Mouse (Mus musculus) cerebellum, adult 18-20 months (tissue): Measurements from ENCODE around the gene Slc45a3.

ENCODE experiments used
- DNase-seq, 2 experiments: peaks; one replicate each; pipeline ENCODE4 v3.0.0; 2021

Slc45a3 gene

DNA sequence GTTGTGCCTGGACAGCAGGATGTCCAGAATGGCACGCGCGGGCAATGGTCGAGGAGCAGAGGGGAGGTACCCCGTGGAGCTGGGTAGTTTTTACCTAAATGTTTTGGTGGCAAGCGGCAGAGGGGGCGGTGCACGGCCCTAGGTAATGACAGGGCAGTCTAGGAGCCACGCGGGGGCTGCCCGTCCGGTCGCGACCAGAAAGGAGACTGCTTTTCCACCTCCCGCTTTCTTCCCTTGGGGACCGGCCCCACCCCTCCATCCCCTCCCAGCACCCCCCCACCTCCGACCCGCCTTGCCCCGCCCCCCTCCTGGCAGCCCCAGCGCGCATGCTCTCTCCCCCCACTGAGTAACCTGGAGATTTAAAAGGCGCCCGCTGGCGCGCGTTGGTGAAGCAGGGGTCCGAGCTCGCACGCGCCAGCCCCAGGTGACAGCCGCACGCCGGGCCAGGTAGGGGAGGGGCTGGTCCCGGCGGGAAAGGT lies at the start of gene Slc45a3:
Gene Slc45a3 (plus strand): TSS at position 362 of the 479 bp plus-strand sequence.
- no peak for DNase-seq

DNA sequence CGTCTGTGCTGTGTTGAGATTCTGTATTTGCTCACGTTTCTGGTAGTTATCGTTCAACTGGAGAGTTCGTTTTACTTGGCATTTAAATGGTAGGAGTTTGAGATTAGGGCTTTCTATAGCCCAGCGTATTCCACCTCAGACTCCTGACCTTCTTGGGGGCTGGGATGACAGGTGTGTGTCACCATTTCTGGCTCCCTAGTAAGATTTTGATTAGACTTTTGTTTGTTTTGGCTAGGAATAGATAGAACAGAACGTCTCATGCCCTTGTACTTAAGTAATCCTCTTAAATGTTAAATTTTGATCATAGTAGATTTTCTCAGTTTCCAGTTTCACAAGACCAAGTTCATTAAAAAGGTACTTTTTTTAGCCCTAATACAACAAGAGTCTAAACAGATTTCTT lies 45.1 kb upstream of the Slc45a3 start:
- no peak for DNase-seq

DNA sequence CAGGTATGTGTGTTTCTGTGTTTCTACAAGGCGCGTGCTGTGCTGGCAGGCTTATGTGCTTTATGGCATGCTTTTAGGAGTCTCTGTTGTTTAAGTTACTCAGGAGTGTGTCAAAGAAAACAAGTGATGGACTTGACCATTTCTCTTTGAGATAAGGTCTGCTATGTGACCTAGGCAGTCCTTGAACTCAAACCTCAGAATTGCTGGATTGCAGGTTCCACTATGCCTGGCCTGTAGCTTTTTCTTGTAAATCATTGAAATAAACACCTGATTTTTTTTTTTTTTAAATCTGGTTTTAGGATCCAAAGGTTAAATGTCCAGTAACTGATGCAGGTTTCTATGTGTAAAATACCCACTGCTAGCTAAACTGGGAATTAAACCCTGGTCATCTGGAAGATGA lies 43.7 kb upstream of the Slc45a3 start:
- DNase-seq = no peak

DNA sequence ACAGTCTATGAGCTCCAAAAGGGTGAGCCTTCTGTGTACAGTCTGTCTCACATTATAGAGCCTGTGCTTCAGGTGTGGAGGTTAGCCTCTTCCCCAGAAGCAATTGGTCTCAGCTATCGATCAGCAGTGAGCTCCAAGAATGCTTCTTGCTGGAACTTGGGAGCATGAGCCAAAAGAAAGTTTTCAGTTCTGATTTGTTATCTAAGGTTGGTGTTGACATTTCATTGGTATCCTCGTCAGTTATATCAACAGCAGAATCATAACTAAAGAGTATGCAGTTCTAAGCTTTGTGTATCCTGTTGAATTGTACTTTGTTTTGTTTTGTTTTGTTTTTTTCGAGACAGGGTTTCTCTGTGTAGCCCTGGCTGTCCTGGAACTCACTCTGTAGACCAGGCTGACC lies 40.7 kb upstream of the Slc45a3 start:
- DNase-seq = no peak

DNA sequence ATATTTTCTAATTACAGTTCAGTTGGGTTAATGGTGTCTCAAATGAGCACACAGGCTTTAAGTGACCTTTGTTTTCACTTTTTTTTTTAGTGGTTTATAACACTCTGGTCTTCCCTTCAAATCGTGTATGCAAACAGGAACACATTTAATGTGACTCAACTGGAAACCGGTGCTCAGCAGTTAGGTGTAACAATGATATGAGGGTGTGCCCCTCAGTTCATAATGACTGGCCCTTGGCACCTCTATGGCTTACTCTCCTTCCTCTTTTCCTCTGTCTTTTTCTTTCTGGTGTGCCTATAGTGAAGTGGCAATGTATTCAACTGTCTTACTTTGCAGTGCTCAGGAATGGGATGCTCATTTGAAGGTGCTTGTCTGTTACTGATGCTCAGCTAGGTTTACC lies 29.3 kb upstream of the Slc45a3 start:
- no peak for DNase-seq

DNA sequence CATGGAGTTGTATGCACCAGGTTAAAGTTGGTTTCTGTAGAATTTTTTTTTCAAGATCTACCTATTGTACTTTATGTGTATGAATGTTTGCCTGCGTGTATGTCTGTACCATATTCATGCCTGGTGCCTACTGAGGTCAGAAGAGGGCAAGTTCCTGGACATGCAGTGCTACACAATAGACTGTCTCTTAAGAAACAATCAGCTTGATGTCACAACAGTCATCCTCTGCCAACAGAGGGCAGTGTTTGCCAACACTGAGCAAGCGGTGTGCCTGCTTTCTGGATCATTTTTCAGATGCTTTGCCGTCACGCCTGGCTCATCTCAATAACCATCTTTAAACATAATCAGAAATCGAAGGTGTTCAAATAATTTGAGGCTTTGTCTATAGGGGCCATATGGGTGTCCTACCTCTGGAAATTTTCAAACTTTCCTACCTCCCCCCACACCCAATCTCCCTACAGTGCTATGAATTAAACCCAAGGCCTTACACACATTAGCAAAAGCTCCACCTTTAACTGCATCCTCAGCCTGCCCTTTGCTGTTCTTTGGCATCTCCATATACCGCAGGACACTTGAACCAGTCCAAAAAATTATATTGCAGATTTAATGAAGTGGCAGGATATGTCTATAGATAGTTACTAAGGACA lies 25.0 kb upstream of the Slc45a3 start:
- DNase-seq = peak; percentile 66 to 69

DNA sequence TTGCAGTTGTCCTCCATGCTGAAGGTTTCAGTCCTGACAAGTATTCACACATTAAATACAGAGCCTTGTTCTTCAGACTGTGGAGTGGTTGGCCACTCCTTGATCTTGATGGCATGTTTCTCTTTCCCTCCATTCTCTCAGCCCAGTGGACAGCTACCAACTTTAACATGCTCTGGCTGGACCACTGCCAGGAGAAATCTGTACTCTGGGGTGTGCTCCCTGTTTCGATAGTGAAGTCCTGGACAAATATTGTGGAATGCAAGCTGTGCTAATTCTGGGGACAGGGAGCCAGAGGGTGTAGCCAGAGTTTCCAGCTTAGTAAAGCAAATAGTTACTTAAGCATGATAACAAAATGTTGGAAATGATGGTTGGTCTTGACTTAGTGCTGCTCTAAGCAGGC lies 24.0 kb upstream of the Slc45a3 start:
- no peak for DNase-seq

DNA sequence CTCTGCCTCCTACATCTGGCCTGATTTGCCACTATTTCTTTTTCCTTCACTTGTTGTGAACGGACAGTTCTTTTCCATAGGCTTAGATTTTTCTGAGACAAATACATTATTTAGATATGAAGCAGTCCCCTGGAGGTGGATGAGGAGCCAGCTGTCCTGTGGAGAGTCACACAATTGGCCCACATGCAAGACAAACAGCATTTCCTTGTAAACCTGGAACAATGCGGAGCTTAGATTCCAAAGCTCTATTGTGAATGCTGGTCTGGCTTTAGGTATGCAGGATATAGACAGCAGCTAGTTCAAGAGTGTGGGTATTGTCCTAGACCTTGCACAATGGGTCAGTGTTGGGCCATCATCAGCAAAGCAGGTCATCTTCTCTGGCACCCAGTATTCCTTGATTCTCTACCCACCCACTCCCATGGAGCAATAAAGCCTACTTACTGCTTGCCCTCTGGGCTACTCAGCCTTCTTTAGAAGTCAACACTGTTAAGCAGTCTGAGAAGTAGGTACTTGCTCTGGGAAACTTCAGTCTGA lies 22.0 kb upstream of the Slc45a3 start:
- DNase-seq = no peak

DNA sequence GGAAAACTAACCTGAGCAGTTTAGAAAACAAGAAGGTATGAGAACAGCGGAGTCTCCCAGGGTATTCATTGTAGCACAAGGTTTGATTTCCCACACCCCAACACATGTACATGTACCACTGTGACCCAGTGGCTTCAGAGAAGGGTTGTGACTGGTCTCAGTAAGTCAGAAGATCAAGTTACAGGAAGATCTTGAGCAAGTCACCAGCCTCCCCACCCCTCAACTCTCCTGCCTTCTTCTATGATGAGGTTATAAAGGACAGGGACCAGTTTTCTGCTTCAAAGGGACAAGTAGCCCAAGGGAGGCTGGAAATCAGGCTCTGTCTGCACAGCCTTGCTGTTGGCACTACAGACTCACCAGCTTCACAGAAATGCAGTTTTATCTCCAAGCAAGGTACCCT lies 21.3 kb upstream of the Slc45a3 start:
- no peak for DNase-seq

DNA sequence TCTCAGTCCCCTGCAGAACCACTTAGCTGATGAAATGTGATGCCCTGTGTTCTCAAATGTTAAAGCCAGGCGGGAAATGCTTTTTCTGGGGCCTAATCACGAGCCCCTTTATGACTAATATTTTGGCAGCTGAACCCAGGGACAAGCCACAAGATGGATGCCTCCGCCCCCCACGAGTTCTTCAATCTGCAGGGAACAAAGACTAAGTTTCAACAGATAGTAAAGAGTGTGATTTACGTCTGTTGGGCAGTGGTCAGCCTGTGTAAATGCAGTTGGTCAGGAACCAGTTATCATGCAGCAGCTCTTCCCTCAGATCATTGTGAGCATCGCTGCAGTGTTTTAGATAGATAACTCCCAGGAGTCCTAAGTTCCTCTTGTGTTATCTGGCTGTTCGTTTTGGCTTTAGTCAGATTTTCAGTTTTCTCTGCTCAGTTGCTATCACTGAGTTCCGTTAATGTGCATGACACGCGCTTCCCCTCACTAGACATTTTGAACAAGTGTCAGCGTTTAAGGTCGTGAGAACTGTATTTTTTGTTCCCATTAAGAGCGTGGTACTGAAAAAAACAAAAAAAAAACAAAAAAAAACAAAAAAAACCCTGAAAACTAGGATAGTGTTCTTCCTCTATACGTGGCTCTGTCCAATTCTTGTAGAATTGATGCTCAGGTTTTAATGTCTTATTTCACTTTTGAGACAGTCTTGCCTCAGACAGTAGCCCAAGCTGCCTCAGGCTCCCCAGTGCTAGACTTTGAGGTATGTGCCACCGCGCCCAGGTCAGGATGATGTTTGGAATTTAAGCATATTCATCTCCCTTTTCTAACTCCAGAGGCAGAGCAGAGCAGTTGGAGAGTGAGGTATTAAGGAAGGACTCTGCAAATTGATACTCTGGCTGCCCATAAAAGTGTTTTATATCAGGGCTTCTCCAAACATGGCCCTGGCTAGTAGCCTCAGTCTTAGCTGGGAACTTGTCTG lies 19.9 kb upstream of the Slc45a3 start:
- no peak for DNase-seq

DNA sequence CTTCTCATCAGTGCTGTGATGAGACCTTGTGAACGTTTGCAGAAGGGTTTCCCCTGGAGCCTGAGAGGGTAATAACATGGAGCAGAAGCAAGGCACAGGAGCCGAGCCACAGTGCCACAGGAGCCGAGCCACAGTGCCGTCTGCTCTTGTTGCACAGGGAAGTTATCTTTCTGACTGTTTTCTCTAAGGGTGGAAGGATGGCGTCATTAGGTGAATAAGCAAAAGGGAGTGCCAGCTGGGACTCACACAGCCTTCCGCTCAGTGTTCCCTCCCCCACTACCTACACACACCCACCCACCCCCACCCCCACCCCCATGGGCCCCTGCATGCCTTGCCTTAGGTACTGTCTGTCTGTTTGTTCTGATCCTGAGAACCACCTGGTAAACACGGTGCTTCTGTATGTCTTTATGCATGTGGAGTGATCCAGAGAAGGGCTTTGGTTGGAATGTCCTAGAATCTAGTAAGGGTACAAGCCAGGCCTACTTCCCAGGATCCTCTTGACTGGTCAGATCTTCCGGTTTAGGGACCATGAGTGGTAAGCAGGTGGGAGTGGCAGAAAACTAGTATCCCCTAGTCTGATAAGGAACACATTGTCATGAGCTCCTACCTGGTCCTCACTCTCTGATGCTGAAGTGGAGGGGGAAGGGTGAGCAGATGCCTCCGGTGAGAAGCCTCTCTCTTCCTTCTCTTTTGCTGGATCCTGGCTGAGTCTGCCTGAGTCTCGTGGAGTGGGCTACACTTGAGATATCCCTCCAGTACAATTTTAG lies 16.9 kb upstream of the Slc45a3 start:
- DNase-seq = no peak

DNA sequence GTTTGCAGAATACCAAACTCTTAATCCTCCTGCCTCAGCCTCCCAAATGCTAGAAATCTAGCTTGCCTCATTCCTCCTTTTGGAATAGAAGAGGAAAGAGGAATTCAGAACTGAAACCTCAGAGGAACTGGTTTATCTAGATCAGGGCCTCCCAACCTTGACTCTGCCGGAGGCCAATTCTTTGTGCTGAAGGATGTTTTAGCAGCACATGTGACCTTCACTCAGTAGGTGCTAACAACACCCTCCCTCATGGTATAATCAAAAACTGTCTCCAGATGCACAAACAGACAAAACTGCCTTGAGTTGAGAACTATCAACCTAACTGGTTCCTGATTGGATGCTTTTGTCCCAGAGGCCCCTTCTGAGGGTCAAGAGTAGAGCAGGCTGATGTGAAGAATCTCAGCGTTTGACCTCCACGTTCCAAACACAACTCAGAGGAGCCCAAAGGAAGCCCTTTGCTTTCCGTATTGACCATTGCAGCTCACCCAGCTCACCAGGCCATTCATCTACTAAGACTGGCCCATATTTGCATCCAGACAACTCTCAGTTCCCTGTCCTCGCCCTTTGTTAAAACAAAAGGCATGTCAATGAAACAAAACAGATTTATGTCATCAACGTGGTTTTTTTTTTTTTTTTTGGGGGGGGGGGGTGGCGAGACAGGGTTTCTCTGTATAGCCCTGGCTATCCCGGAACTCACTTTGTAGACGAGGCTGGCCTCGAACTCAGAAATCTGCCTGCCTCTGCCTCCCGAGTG lies 16.1 kb upstream of the Slc45a3 start:
- no peak for DNase-seq

DNA sequence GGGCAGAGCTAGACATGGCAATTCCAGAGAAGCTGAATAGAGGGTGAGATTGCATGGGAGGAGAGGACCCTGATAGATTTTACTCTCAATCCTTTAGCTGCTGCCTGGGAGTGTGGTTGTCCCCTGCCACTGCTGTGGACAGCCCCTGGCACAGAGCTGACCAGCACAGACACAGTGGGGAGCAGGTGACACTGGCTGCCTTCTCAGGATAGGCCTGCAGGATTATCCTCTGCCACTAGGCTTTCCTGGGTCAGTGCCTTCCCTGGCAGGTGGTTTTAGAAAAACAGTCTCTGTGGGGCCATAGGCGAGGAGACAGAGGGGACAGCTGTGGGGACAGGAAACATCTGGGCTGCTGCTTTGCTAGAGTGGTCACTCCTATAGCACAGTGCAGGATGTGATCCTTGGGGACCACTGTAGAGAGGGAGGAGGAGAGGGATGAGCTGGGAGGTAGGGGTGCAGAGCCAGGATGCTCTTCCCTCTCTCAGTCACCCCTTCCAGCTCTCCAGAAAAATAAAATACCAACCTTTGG lies 14.7 kb upstream of the Slc45a3 start:
- DNase-seq = no peak

DNA sequence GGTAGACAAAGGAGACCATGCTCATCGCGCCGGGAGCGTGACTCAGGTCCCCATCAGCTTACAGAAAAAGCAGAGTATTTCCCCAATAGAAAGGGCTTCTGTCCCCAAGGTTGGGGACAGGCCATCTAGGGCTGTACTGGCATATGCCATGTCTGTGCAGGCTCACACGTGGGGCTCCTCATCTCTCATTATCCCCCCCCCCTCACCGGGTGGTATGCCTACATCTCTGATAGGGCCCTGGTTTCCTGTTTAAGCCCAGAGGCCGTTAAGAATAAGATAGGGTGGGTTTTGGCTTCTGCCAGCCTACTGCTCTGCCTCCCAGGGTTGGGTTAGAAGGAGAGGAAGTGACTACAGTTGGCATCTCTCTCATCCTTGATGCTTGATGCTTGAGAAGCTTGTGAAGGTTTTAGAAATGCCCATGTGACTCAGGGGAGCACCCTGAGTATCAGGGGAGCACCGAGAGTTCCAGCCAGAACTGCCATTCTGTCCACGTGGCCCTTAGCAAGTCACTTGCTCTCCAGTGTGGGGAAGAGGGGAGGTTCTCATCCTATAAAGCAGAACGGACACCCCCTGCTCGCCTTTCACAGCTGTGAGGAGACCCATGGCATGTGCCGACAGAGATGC lies 8.4 kb upstream of the Slc45a3 start:
- no peak for DNase-seq

DNA sequence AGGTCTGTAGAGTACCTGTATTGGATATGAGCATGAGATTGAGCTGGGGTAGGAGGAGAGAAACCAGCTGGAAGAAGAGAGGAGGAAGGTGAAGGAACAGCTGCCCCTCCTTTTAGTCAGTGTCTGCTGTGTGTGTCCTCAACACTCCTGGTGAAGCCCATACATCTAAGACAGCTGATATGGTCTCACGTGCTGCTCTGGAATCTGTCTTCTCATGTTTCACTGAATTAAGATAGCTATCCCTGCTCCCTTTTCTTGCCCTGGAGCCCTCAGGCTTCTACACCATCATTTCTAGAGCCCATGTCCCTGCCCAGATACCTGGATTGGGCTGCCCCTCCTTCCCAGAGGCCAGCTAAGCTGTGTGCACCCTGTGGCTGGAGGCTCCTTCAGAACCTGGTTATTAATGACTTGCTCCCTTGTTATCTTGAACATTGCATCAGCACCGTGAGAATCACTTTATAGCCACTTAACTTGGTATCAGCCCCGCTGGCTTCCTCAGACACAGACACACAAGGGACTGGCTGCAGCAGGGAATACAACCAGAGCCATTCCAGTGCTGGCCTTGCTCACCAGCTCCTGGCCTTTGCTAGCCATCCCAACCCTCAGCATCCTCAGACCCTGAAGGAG lies 7.5 kb upstream of the Slc45a3 start:
- DNase-seq = no peak

DNA sequence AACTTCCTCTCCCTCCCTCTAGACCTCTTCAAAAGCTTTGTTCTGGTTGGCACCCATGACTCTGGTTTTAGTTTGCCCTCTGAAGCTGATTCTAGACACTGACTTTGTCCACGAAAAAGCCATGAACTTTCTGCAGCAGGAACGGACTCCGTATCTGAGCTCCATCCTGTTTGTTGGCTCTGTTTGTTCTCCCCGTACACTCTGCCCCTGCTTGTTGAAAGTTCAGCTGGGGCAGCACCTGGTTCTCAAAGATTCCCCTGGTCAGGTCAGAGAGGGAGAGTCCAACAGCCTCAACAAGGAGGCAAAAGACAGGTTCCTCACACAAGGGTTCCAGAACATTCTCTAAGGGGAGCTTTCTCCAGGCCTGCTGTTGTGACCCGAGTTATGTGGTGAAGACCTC lies 5.4 kb upstream of the Slc45a3 start:
- no peak for DNase-seq

DNA sequence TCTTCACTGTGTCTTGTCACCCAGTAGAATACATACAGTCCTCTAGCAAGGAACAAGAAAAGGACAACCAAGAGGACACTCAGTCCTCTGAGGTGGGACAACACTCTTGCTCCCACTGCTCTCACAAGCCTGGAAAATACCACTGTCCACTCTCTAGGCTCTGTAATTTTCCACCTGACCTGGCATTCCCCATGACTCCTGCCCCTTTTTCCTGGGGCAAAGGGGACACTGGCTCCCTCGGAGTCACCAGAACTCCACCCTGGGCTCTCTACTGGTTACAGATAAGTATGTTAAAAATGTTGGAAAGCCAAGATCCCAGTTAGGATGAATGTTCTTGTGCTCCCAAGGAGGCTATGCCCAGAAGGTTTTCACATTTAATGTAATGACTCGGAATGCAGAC lies 1.8 kb upstream of the Slc45a3 start:
- no peak for DNase-seq

DNA sequence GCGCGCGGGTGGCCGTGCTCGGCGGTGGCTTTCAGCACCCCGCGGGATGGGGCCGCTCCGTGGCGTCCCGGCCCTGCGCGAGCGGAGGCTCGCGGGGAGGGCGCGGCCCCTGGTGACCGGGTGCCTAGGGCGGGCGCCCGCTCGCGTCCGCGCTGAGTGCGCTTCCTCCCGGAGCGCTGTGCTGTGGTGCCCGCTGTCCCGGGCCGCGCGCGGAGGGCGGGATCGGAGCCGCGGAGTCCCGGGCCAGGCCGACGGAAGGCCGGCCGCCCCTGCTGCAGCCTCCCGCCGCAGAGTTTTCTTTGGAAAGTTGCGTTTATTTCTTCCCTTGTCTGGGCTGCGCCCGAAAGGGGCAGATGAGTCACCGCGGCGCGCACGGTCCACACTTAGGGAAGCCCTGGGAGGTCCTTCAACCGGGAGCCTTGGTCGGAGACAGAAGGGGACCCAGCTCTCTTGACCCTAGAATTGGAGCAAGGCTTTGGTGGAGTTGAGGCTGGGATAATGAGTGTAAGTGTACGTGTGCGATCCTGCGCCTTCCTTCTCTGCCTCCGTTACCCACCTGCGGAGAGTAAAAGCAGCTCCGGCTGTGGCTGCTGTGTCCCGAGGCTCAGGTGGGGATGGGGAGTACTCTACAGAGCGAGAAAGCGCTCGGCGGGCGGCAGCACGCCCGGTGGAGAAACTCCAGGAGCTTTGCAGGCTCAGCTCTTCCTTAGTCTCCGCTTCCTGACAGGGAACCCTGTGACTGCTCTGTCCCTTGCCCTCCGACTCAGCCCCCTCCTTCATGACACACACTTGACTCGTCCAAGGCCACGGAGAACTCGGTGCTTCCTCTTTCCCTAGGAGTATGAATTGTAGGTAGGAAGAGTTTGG lies 551 bp downstream of the Slc45a3 start:
- DNase-seq = peak in 1 of 2 experiments; percentile 20

DNA sequence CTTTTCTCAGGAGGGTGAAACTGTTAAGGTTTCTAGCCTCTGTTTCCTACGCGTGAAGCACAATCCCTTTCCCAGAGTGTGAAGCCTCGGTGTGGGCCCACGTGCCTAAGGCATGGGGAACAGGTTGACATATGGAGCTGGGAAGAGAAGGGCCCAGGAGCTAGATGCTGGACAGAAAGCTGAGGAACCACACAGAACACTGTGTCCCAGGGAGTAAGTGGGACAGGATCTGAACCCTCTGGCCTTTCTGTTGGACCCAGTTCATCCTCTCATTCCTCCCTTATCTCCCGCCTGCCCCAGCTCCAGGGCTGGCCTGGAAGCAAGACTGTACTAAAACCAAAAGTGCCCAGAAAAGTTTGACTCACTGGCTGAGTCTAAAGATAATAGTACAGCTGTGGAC lies 1.3 kb downstream of the Slc45a3 start:
- DNase-seq = no peak

DNA sequence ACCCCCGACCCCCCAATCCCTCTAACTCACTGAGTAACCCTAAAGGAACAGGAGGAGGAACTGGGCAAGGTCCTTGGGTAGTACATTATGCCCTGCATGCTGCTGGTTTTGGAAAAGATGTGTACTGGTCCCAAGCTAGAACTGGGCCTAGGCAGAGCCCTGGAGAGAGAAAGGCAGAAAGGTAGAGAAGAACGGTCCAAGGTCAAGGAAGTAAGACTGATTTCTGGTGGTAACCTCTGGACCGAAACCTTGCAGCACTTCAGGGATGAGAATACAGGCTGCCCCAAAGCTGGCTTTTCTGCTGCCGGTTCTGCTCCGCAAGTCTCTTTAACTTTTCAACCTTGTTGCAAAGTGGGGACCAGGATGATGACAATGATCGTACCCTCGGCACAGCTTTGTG lies 1.8 kb downstream of the Slc45a3 start:
- DNase-seq = no peak
